Mouse (Mus musculus): ENCODE data around the gene Cers2. TPM values are rescaled to one million over a fixed set of nuclear protein-coding genes. Genes with fewer than 3 reads are reported as not detected.
A peak's percentile ranks its signal among the peaks of the same experiment; 100 is the strongest.

Gene Cers2
- polyA plus RNA-seq, 1 experiment from 2014 or later, result 138 TPM

DNA sequence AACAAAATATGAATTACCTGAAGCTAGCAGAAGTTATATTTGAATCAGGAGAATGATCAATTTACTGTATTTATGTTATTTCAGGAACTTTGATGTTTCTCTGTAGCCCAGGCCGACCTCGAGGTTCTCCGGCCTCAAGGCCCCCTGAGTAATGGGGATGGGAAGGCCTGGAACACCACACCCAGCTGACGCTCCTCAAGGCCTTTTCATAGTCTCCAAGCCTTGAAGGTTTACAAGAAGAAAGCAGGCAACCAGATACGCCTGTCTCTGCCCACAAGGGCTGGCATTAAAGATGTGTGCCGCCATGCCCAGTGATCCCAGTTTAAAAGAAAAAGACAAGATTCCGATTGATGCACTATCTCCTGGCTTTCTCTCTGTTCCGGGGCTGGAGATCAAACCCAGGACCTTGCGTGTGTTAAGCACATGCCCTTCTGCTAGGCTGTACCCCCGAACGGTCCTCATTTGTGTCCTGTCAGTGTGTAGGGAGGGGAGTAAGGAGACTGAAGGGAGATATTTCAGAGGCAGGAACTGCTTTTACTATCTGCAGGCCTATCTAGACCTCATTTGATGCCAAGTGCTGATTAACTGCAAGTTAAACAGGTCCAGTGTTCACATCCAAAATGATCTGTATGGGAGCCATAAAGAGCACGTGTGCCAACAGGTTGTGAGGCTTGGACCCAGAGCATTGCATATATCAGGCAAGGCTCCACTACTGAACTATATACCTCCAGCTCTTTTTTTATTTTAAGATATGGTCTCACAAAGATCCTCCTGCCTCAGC lies 29.9 kb upstream of the Cers2 start:
- Histone ChIP-seq H3K4me3 (ENCODE audit: low read depth, low read length) (peak overlapping the region; percentile 67; the same call in 1 of the 2 replicates), H3K9me3 (ENCODE audit: control insufficient read depth, low read length) (no peaks in the 10 kb centered on the region), H3K36me3 (ENCODE audit: control insufficient read depth, insufficient read depth, low read length) (peaks cover 2% of the 10 kb centered on the region; the same call in 1 of the 2 replicates), H3K4me2 (ENCODE audit: low read depth, severe bottlenecking) (peak overlapping the region; percentile 62; the same call in 1 of the 2 replicates), H3K27me3 (ENCODE audit: control insufficient read depth, insufficient read depth, low read length) (no peaks in the 10 kb centered on the region), H3K4me1 (ENCODE audit: control insufficient read depth, insufficient read depth, low read length) (peaks cover 8% of the 10 kb centered on the region), H3K27ac (replicated peaks; ENCODE audit: low read depth, low read length) (no peak overlapping the region), H3K9ac (ENCODE audit: low read length) (no peak overlapping the region)
- WGBS, result 89% methylated on average over 12 of the region's 12 CpGs
- ATAC-seq (ENCODE audit: insufficient number of reproducible peaks, low FRiP score, low TSS enrichment, low read depth) (no peak), DNase-seq (ENCODE audit: low spot score) (peak; percentile 16)

GRCm38 (mm10) chr3:95285390-95285789 lies 29.2 kb upstream of the Cers2 start:
- H3K9ac ChIP-seq (ENCODE audit: low read length), result no peak overlapping the region
- no peak for ATAC-seq (ENCODE audit: insufficient number of reproducible peaks, low FRiP score, low TSS enrichment, low read depth)
- no peaks in the 10 kb centered on the region for H3K9me3 ChIP-seq (ENCODE audit: control insufficient read depth, low read length)
- peaks cover 2% of the 10 kb centered on the region; the same call in 1 of the 2 replicates for H3K36me3 ChIP-seq (ENCODE audit: control insufficient read depth, insufficient read depth, low read length)
- DNase-seq (ENCODE audit: low spot score), result no peak
- no peak overlapping the region for H3K4me2 ChIP-seq (ENCODE audit: low read depth, severe bottlenecking)
- H3K4me1 ChIP-seq (ENCODE audit: control insufficient read depth, insufficient read depth, low read length), result peaks cover 8% of the 10 kb centered on the region
- no peak overlapping the region for H3K4me3 ChIP-seq (ENCODE audit: low read depth, low read length)
- 93% methylated on average over 5 of the region's 5 CpGs for WGBS
- no peaks in the 10 kb centered on the region for H3K27me3 ChIP-seq (ENCODE audit: control insufficient read depth, insufficient read depth, low read length)
- H3K27ac ChIP-seq (replicated peaks; ENCODE audit: low read depth, low read length), result no peak overlapping the region

GRCm38 (mm10) chr3:95286011-95286410 lies 28.6 kb upstream of the Cers2 start:
- no peak overlapping the region for H3K4me3 ChIP-seq (ENCODE audit: low read depth, low read length)
- H3K27me3 ChIP-seq (ENCODE audit: control insufficient read depth, insufficient read depth, low read length), result no peaks in the 10 kb centered on the region
- H3K36me3 ChIP-seq (ENCODE audit: control insufficient read depth, insufficient read depth, low read length), result peaks cover 2% of the 10 kb centered on the region; the same call in 1 of the 2 replicates
- peaks cover 8% of the 10 kb centered on the region for H3K4me1 ChIP-seq (ENCODE audit: control insufficient read depth, insufficient read depth, low read length)
- no peak overlapping the region for H3K9ac ChIP-seq (ENCODE audit: low read length)
- H3K4me2 ChIP-seq (ENCODE audit: low read depth, severe bottlenecking), result no peak overlapping the region
- 61% methylated on average over 5 of the region's 5 CpGs for WGBS
- H3K27ac ChIP-seq (replicated peaks; ENCODE audit: low read depth, low read length), result no peak overlapping the region
- ATAC-seq (ENCODE audit: insufficient number of reproducible peaks, low FRiP score, low TSS enrichment, low read depth) (no peak), DNase-seq (ENCODE audit: low spot score) (peak; percentile 17)
- no peaks in the 10 kb centered on the region for H3K9me3 ChIP-seq (ENCODE audit: control insufficient read depth, low read length)

GRCm38 (mm10) chr3:95286510-95286909 lies 28.1 kb upstream of the Cers2 start:
- ATAC-seq (ENCODE audit: insufficient number of reproducible peaks, low FRiP score, low TSS enrichment, low read depth) (no peak), DNase-seq (ENCODE audit: low spot score) (no peak)
- H3K27me3 ChIP-seq (ENCODE audit: control insufficient read depth, insufficient read depth, low read length), result no peaks in the 10 kb centered on the region
- H3K4me1 ChIP-seq (ENCODE audit: control insufficient read depth, insufficient read depth, low read length), result peaks cover 8% of the 10 kb centered on the region
- no peaks in the 10 kb centered on the region for H3K9me3 ChIP-seq (ENCODE audit: control insufficient read depth, low read length)
- no peak overlapping the region for H3K27ac ChIP-seq (replicated peaks; ENCODE audit: low read depth, low read length)
- H3K36me3 ChIP-seq (ENCODE audit: control insufficient read depth, insufficient read depth, low read length), result peaks cover 2% of the 10 kb centered on the region; the same call in 1 of the 2 replicates
- no peak overlapping the region for H3K4me2 ChIP-seq (ENCODE audit: low read depth, severe bottlenecking)
- H3K9ac ChIP-seq (ENCODE audit: low read length), result no peak overlapping the region
- WGBS, result 86% methylated on average over 7 of the region's 7 CpGs
- H3K4me3 ChIP-seq (ENCODE audit: low read depth, low read length), result no peak overlapping the region

GRCm38 (mm10) chr3:95287541-95287940 lies 27.1 kb upstream of the Cers2 start:
- DNase-seq (ENCODE audit: low spot score) (no peak), ATAC-seq (ENCODE audit: insufficient number of reproducible peaks, low FRiP score, low TSS enrichment, low read depth) (no peak)
- H3K9me3 ChIP-seq (ENCODE audit: control insufficient read depth, low read length), result no peaks in the 10 kb centered on the region
- no peak overlapping the region for H3K27ac ChIP-seq (replicated peaks; ENCODE audit: low read depth, low read length)
- peaks cover 8% of the 10 kb centered on the region for H3K4me1 ChIP-seq (ENCODE audit: control insufficient read depth, insufficient read depth, low read length)
- H3K9ac ChIP-seq (ENCODE audit: low read length), result no peak overlapping the region
- peaks cover 2% of the 10 kb centered on the region; the same call in 1 of the 2 replicates for H3K36me3 ChIP-seq (ENCODE audit: control insufficient read depth, insufficient read depth, low read length)
- H3K27me3 ChIP-seq (ENCODE audit: control insufficient read depth, insufficient read depth, low read length), result no peaks in the 10 kb centered on the region
- no peak overlapping the region for H3K4me2 ChIP-seq (ENCODE audit: low read depth, severe bottlenecking)
- 93% methylated on average over 3 of the region's 3 CpGs for WGBS
- H3K4me3 ChIP-seq (ENCODE audit: low read depth, low read length), result no peak overlapping the region

DNA sequence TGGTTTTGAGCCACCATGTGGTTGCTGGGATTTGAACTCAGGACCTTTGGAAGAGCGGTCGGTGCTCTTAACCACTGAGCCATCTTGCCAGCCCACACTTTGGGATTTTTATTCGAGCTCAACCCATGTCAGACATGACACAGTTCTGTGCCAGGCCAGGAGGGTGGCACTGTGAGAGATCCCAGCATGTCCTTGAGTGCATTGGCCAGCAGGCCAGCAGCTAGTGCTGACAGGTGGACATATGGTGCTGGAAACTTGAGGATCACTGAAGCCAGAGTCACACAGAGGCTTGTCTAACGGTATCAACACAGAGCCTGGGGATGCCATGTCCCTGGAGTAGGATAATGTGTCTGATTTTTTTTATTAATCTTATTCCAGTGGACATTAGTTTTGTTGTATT lies 25.2 kb upstream of the Cers2 start:
- no peak overlapping the region for H3K9ac ChIP-seq (ENCODE audit: low read length)
- peaks cover 2% of the 10 kb centered on the region; the same call in 1 of the 2 replicates for H3K36me3 ChIP-seq (ENCODE audit: control insufficient read depth, insufficient read depth, low read length)
- 90% methylated on average over 4 of the region's 4 CpGs for WGBS

DNA sequence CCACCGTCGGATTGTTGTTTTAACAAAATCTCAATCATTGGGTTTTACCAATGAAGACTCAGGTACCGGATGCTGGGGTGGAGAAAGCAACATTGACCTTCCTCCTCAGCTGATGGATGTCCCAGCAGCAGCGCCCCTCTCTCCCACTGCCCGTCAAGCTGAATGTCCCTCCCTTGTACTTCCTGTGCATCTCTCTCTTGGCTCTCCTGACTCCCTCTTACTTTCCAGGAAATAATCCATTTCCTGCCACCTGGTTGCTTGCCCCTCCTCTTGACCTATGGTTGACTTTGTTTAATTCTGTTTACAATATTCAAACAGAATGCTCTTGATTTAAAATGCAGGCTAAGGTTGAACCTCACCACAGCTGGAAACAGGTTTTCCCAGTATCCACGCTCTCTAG lies 24.4 kb upstream of the Cers2 start:
- no peak for DNase-seq (ENCODE audit: low spot score)
- no peak overlapping the region for H3K27ac ChIP-seq (replicated peaks; ENCODE audit: low read depth, low read length)
- H3K36me3 ChIP-seq (ENCODE audit: control insufficient read depth, insufficient read depth, low read length), result peaks cover 2% of the 10 kb centered on the region; the same call in 1 of the 2 replicates
- no peak overlapping the region for H3K4me2 ChIP-seq (ENCODE audit: low read depth, severe bottlenecking)
- H3K9me3 ChIP-seq (ENCODE audit: control insufficient read depth, low read length), result no peaks in the 10 kb centered on the region
- 71% methylated on average over 6 of the region's 6 CpGs for WGBS
- ATAC-seq (ENCODE audit: insufficient number of reproducible peaks, low FRiP score, low TSS enrichment, low read depth), result no peak
- no peaks in the 10 kb centered on the region for H3K27me3 ChIP-seq (ENCODE audit: control insufficient read depth, insufficient read depth, low read length)
- H3K4me1 ChIP-seq (ENCODE audit: control insufficient read depth, insufficient read depth, low read length), result no peaks in the 10 kb centered on the region
- H3K9ac ChIP-seq (ENCODE audit: low read length), result no peak overlapping the region
- H3K4me3 ChIP-seq (ENCODE audit: low read depth, low read length), result no peak overlapping the region

More for the DNA sequence above, 25.2 kb upstream of the Cers2 start:
- H3K9me3 ChIP-seq (ENCODE audit: control insufficient read depth, low read length), result no peaks in the 10 kb centered on the region
- H3K27me3 ChIP-seq (ENCODE audit: control insufficient read depth, insufficient read depth, low read length), result no peaks in the 10 kb centered on the region
- H3K4me1 ChIP-seq (ENCODE audit: control insufficient read depth, insufficient read depth, low read length), result no peaks in the 10 kb centered on the region; the same call in 1 of the 2 replicates
- H3K27ac ChIP-seq (replicated peaks; ENCODE audit: low read depth, low read length), result no peak overlapping the region
- ATAC-seq (ENCODE audit: insufficient number of reproducible peaks, low FRiP score, low TSS enrichment, low read depth) (no peak), DNase-seq (ENCODE audit: low spot score) (no peak)
- no peak overlapping the region for H3K4me2 ChIP-seq (ENCODE audit: low read depth, severe bottlenecking)
- no peak overlapping the region for H3K4me3 ChIP-seq (ENCODE audit: low read depth, low read length)

DNA sequence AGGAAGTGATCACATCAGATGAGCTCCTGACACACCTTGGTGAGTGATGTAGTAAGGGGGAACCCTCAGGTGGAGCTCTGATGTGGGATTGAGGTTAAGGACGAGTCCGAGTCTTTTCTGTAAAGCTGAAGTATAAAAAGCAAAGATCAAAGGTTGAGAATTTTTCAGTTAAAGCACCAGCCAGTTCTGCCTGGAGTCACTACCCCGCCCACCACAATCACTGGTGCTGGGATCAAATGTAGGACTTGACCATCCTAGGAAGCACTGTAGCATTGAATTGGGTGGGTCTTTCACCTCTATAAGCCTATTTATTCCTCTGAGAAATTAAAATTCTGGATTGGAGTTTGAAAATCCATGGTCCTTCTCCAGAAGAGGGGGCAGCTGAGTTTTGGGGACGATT lies 23.6 kb upstream of the Cers2 start:
- Histone ChIP-seq H3K9me3 (ENCODE audit: control insufficient read depth, low read length) (no peaks in the 10 kb centered on the region), H3K27me3 (ENCODE audit: control insufficient read depth, insufficient read depth, low read length) (no peaks in the 10 kb centered on the region), H3K4me1 (ENCODE audit: control insufficient read depth, insufficient read depth, low read length) (no peaks in the 10 kb centered on the region; the same call in 1 of the 2 replicates), H3K36me3 (ENCODE audit: control insufficient read depth, insufficient read depth, low read length) (peaks cover 2% of the 10 kb centered on the region; the same call in 1 of the 2 replicates), H3K4me2 (ENCODE audit: low read depth, severe bottlenecking) (no peak overlapping the region), H3K27ac (replicated peaks; ENCODE audit: low read depth, low read length) (no peak overlapping the region), H3K9ac (ENCODE audit: low read length) (no peak overlapping the region), H3K4me3 (ENCODE audit: low read depth, low read length) (no peak overlapping the region)
- 85% methylated on average over 4 of the region's 4 CpGs for WGBS
- ATAC-seq (ENCODE audit: insufficient number of reproducible peaks, low FRiP score, low TSS enrichment, low read depth) (no peak), DNase-seq (ENCODE audit: low spot score) (no peak)

Data from limb, embryonic 11.5 days (tissue).